Mouse (Mus musculus) embryonic facial prominence, embryonic 15.5 days (tissue): ENCODE measurements around the gene Pnpla2. TPM values are rescaled to one million over a fixed set of nuclear protein-coding genes. Genes with fewer than 3 reads are reported as not detected.

ENCODE experiments used
- ATAC-seq: fragments of 200-750 bp; cut with Nextera tagmentation; 2 replicates; pipeline ENCODE4 v1.8.0; 2017; ENCODE audit warnings: low read depth, moderate TSS enrichment; ENCODE audit not compliant: insufficient number of reproducible peaks, low FRiP score, low TSS enrichment
- H3K27ac ChIP-seq: fragments of 300-500 bp; sonication (generic); replicated peaks from 2 replicates; pipeline ENCODE4 v1.5.1; 2015; ENCODE audit warnings: mild to moderate bottlenecking, inconsistent platforms
- H3K27me3 ChIP-seq: fragments of 300-500 bp; sonication (generic); 2 replicates; pipeline ENCODE4 v1.6.1; 2015; ENCODE audit warnings: inconsistent platforms
- H3K36me3 ChIP-seq: fragments of 300-500 bp; sonication (generic); 2 replicates; pipeline ENCODE4 v1.6.1; 2015; ENCODE audit warnings: mild to moderate bottlenecking, inconsistent platforms
- H3K4me1 ChIP-seq: fragments of 300-500 bp; sonication (generic); 2 replicates; pipeline ENCODE4 v1.6.1; 2015; ENCODE audit warnings: inconsistent platforms
- H3K4me2 ChIP-seq: fragments of 300-500 bp; sonication (generic); replicated peaks from 2 replicates; pipeline ENCODE4 v1.6.1; 2015; ENCODE audit warnings: mild to moderate bottlenecking, inconsistent platforms
- H3K4me3 ChIP-seq: fragments of 300-500 bp; sonication (generic); replicated peaks from 2 replicates; pipeline ENCODE4 v1.5.1; 2015; ENCODE audit warnings: mild to moderate bottlenecking, inconsistent platforms
- H3K9ac ChIP-seq: fragments of 300-500 bp; sonication (generic); 2 replicates; pipeline ENCODE4 v1.6.1; 2015; ENCODE audit warnings: inconsistent platforms
- H3K9me3 ChIP-seq: fragments of 300-500 bp; sonication (generic); replicated peaks from 2 replicates; pipeline ENCODE4 v1.6.1; 2016; ENCODE audit warnings: inconsistent platforms
- WGBS: fragments of 180-500 bp; shearing (Covaris S2); methylation state at CpG from one replicate; pipeline ENCODE4 v1.1.7; 2015; 5-methylcytosine and 5-hydroxymethylcytosine counted together
- polyA plus RNA-seq: library from polyadenylated mRNA; unstranded; fragments of >200 nt; fragmentation: Nextera tagmentation; extraction: Ambion mirVana; gene quantifications from 2 replicates; pipeline ENCODE4 v1.2.1, GENCODE M21; 2015

Gene Pnpla2
- polyA plus RNA-seq, 1 experiment from 2014 or later, result 27.9 TPM

- no peak overlapping the region for H3K4me3 ChIP-seq
- H3K4me1 ChIP-seq, result peaks cover 66% of the 10 kb centered on the region
- no peak; the same call in 1 of the 2 replicates for ATAC-seq
Measured at GRCm38 (mm10) chr7:141477578-141478269, 22.7 kb downstream of the Pnpla2 start.

GRCm38 (mm10) chr7:141478270-141478748 lies 23.3 kb downstream of the Pnpla2 start:
- Histone ChIP-seq H3K4me3 (no peak overlapping the region), H3K27ac (peak overlapping the region; percentile 92), H3K27me3 (peaks cover 24% of the 10 kb centered on the region), H3K4me2 (peak overlapping the region; percentile 90; the same call in 1 of the 2 replicates), H3K9me3 (no peaks in the 10 kb centered on the region), H3K4me1 (peaks cover 71% of the 10 kb centered on the region), H3K9ac (no peak overlapping the region), H3K36me3 (no peaks in the 10 kb centered on the region)
- ATAC-seq, result no peak
- 68% methylated on average over 5 of the region's 5 CpGs for WGBS

More at GRCm38 (mm10) chr7:141477578-141478269, 22.7 kb downstream of the Pnpla2 start:
- Histone ChIP-seq H3K36me3 (peaks cover 2% of the 10 kb centered on the region; the same call in 1 of the 2 replicates), H3K9me3 (no peaks in the 10 kb centered on the region), H3K9ac (no peak overlapping the region), H3K27me3 (peaks cover 20% of the 10 kb centered on the region), H3K4me2 (peak overlapping the region; percentile 90), H3K27ac (peak overlapping the region; percentile 92)
- WGBS, result 44% methylated on average over 4 of the region's 4 CpGs

- WGBS, result 9% methylated on average over 10 of the region's 10 CpGs
- Histone ChIP-seq H3K9ac (no peak overlapping the region), H3K27me3 (peaks cover 25% of the 10 kb centered on the region), H3K4me1 (peaks cover 53% of the 10 kb centered on the region), H3K9me3 (no peaks in the 10 kb centered on the region), H3K27ac (no peak overlapping the region), H3K4me3 (peak overlapping the region; percentile 48), H3K36me3 (no peaks in the 10 kb centered on the region), H3K4me2 (peak overlapping the region; percentile 91)
- ATAC-seq, result peak; percentile 12; the same call in 1 of the 2 replicates
Measured at GRCm38 (mm10) chr7:141480842-141481497, 26.0 kb downstream of the Pnpla2 start.

- peak overlapping the region; percentile 91 for H3K4me2 ChIP-seq
- ATAC-seq, result no peak
- peaks cover 25% of the 10 kb centered on the region for H3K27me3 ChIP-seq
- H3K9ac ChIP-seq, result 0 out of 2 replicates have a peak overlapping the region, but pooled peaks have one; percentile 16
- no peaks in the 10 kb centered on the region for H3K9me3 ChIP-seq
- H3K4me3 ChIP-seq, result peak overlapping the region; percentile 48
- no peaks in the 10 kb centered on the region for H3K36me3 ChIP-seq
- peaks cover 45% of the 10 kb centered on the region for H3K4me1 ChIP-seq
- H3K27ac ChIP-seq, result no peak overlapping the region
- WGBS, result under 1% methylated on average over 81 of the region's 81 CpGs
Measured at GRCm38 (mm10) chr7:141481498-141482401, 26.8 kb downstream of the Pnpla2 start.

- 7% methylated on average over 11 of the region's 11 CpGs for WGBS
Measured at GRCm38 (mm10) chr7:141482531-141483024, 27.6 kb downstream of the Pnpla2 start.

GRCm38 (mm10) chr7:141483114-141483653 lies 28.2 kb downstream of the Pnpla2 start:
- WGBS, result 78% methylated on average over 6 of the region's 6 CpGs
- H3K4me2 ChIP-seq, result no peak overlapping the region

More at GRCm38 (mm10) chr7:141482531-141483024, 27.6 kb downstream of the Pnpla2 start:
- peak overlapping the region; percentile 91 for H3K4me2 ChIP-seq
- H3K4me1 ChIP-seq, result peaks cover 37% of the 10 kb centered on the region
- ATAC-seq, result no peak
- peaks cover 25% of the 10 kb centered on the region for H3K27me3 ChIP-seq
- no peak overlapping the region for H3K27ac ChIP-seq
- H3K9me3 ChIP-seq, result no peaks in the 10 kb centered on the region
- 0 out of 2 replicates have a peak overlapping the region, but pooled peaks have one; percentile 16 for H3K9ac ChIP-seq
- H3K4me3 ChIP-seq, result peak overlapping the region; percentile 48
- no peaks in the 10 kb centered on the region for H3K36me3 ChIP-seq

GRCm38 (mm10) chr7:141484186-141485120 lies 29.5 kb downstream of the Pnpla2 start:
- no peak overlapping the region for H3K4me3 ChIP-seq
- H3K4me1 ChIP-seq, result peaks cover 27% of the 10 kb centered on the region
- no peaks in the 10 kb centered on the region for H3K9me3 ChIP-seq
- no peaks in the 10 kb centered on the region for H3K36me3 ChIP-seq
- 67% methylated on average over 5 of the region's 5 CpGs for WGBS
- no peak overlapping the region for H3K4me2 ChIP-seq
- H3K9ac ChIP-seq, result no peak overlapping the region
- no peak for ATAC-seq
- no peak overlapping the region for H3K27ac ChIP-seq
- H3K27me3 ChIP-seq, result peaks cover 25% of the 10 kb centered on the region

More at GRCm38 (mm10) chr7:141483114-141483653, 28.2 kb downstream of the Pnpla2 start:
- Histone ChIP-seq H3K27me3 (peaks cover 25% of the 10 kb centered on the region), H3K9ac (no peak overlapping the region), H3K4me3 (no peak overlapping the region), H3K4me1 (peaks cover 31% of the 10 kb centered on the region), H3K36me3 (no peaks in the 10 kb centered on the region), H3K27ac (no peak overlapping the region), H3K9me3 (no peaks in the 10 kb centered on the region)
- ATAC-seq, result no peak

- Histone ChIP-seq H3K4me2 (no peak overlapping the region), H3K36me3 (no peaks in the 10 kb centered on the region), H3K4me3 (no peak overlapping the region), H3K4me1 (peaks cover 27% of the 10 kb centered on the region), H3K9ac (no peak overlapping the region), H3K9me3 (no peaks in the 10 kb centered on the region), H3K27ac (no peak overlapping the region), H3K27me3 (peaks cover 25% of the 10 kb centered on the region)
- WGBS, result 75% methylated on average over 2 of the region's 2 CpGs
- no peak for ATAC-seq
Measured at GRCm38 (mm10) chr7:141485186-141485585, 30.2 kb downstream of the Pnpla2 start.

- no peaks in the 10 kb centered on the region for H3K9me3 ChIP-seq
- H3K36me3 ChIP-seq, result no peaks in the 10 kb centered on the region
- H3K27me3 ChIP-seq, result peaks cover 25% of the 10 kb centered on the region
- H3K4me2 ChIP-seq, result no peak overlapping the region
- no peak overlapping the region for H3K9ac ChIP-seq
- H3K27ac ChIP-seq, result no peak overlapping the region
- WGBS, result 74% methylated on average over 2 of the region's 2 CpGs
- H3K4me1 ChIP-seq, result peaks cover 27% of the 10 kb centered on the region
- no peak for ATAC-seq
- no peak overlapping the region for H3K4me3 ChIP-seq
Measured at GRCm38 (mm10) chr7:141485606-141486005, 30.6 kb downstream of the Pnpla2 start.
